Mouse (Mus musculus) yolk sac, embryonic 10.5 days (tissue): ENCODE measurements around the gene Arg2.
A peak's percentile ranks its signal among the peaks of the same experiment; 100 is the strongest.
"Not testable (repeated sequence)": the region's sequence is repeated elsewhere in the genome, so short reads cannot be mapped to it uniquely, and the experiment has no call there.

Experiments
- DNase-seq: peaks from one replicate; pipeline ENCODE4 v3.0.0-alpha.2; 2017; ENCODE audit warnings: low spot score

Gene Arg2

GRCm38 (mm10) chr12:79171269-79171995 lies 40.9 kb downstream of the Arg2 start:
- DNase-seq, result no peak

DNA sequence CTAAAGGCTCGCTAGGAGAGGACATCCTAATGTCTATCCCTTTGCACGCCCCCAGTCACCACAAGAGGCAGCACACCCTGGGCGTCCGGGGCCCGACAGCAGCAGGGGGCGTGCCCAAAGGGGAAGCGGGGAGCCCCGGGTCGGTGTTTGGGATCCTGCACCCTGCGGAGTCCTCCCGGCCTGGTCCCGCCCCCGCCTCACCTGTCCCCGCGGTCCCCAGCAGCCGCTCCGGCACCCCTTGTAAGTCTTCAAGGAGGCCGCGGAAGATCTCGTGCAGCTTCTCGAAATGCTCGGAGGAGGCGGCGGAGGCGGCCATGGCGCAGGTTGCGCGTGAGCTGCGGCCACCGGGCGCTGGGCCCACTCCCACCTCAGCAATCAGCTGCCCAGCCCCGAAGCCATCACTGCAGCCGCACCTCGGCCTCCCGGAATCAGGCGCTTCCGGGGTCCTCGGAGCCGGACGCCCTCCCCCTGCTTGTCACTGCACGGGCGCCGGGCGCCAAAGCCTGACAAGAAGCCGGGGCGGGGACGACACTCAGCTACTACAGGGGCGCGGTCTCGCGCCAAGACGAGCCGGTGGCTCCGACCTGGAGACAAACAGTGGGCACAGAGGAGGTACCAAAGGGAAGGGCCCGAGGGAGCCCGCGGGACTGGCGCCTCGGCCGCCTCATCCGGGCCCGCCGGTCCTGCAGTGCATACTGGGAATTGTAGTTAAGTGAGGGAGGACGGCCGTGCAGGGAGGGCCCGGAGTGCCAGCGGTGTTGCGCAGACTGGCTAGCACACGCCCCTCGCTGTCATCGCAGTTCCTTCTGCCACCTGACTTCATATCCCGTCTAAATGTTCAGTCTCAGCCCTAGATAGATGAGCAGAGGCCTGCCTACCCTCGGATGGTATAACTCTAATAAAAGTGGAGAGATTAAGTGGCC lies 41.7 kb downstream of the Arg2 start, which contains the start of gene Vti1b:
Gene Vti1b, minus strand, starts transcription at position 649 of the 923 bp plus-strand sequence.
- peak; percentile 95 for DNase-seq

GRCm38 (mm10) chr12:79173721-79174120 lies 43.1 kb downstream of the Arg2 start:
- no peak for DNase-seq

GRCm38 (mm10) chr12:79175998-79176397 lies 45.4 kb downstream of the Arg2 start:
- no peak for DNase-seq

- DNase-seq, result not testable (repeated sequence)
These were observed 54.6 kb downstream of the Arg2 start for GRCm38 (mm10) chr12:79185160-79185559.

DNA sequence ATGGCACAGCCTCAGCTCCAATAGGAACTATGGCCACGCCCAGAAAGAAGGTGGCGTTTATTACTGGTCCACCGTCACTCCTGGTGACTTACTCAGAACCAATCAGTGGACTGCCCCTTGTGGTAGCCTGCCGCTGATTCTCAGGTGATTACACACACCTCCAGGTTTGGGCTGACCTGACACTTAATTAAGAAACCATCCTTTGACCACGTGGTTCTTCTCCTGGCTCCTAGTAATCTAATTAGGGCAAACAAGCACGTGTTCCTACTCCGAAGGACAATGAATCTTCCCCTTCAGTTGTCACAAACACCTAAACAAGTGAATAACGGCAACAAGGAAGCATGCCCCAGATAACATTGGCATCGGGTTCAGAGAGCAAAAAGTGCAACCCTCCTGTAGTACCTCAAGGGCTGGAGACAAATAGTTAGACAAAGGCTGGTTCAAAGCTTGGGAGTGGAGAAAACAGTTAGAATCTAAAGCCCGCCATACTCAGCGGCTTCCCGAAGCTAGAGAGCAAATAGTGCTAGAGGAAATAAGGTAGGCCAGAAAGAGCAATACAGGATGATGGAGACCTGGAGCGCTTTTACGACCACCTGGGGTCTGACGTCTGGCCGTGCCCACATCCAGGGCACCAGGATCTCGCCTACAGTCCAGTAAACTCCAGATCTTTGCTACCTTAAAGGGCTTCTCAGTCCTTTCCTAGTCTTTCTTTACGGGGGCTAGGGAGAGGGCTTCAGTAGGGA lies 60.5 kb downstream of the Arg2 start:
- peak; percentile 79 for DNase-seq

DNA sequence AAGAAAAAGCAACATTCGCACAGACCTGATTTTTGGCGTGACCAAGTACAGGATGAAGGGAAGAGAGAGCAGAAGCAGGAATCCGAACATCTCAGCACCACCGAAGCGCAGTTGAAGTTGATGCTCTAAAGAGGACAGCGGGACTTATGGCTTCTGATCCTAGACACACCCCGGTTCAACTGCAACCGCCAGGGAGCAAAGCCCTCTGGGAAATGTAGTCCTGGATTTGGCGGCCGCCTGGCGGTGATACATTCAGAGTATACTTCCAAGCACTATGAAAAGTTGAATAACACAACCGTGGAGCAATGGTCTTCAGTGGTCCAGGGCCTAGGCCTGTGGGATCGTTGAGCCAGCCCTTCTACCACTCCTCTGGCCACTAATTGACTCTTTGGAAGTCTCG lies 61.1 kb downstream of the Arg2 start:
- DNase-seq, result peak; percentile 84

GRCm38 (mm10) chr12:79192193-79192592 lies 61.6 kb downstream of the Arg2 start, which contains the start of gene Rdh11:
Rdh11 (minus strand) TSS chr12:79192293.
- no peak for DNase-seq

GRCm38 (mm10) chr12:79193441-79193840 lies 62.9 kb downstream of the Arg2 start:
- peak; percentile 48 for DNase-seq

- no peak for DNase-seq
These were observed 66.5 kb downstream of the Arg2 start for GRCm38 (mm10) chr12:79197105-79197504.

- DNase-seq, result no peak
These were observed 71.3 kb downstream of the Arg2 start for GRCm38 (mm10) chr12:79201882-79202281.
